Mouse (Mus musculus): ENCODE measurements around the gene Slc5a8. TPM values are rescaled to one million over a fixed set of nuclear protein-coding genes. Genes with fewer than 3 reads are reported as not detected.
A peak's percentile ranks its signal among the peaks of the same experiment; 100 is the strongest.

Gene Slc5a8
- polyA plus RNA-seq, 1 experiment from 2014 or later, result 2.2 TPM

GRCm38 (mm10) chr10:88883721-88884120, 2.1 kb upstream of the Slc5a8 start:
- no peak overlapping the region for H3K4me2 ChIP-seq (ENCODE audit: low read depth, low read length)
- H3K4me1 ChIP-seq (ENCODE audit: control insufficient read depth, insufficient read depth, low read length), result no peaks in the 10 kb centered on the region
- no peaks in the 10 kb centered on the region for H3K36me3 ChIP-seq (ENCODE audit: control insufficient read depth, insufficient read depth, low read length)
- H3K4me3 ChIP-seq (ENCODE audit: low read length), result no peak overlapping the region
- peaks cover 27% of the 10 kb centered on the region for H3K27me3 ChIP-seq (replicated peaks; ENCODE audit: control insufficient read depth, insufficient read depth, low read length)
- 81% methylated on average over 2 of the region's 2 CpGs for WGBS
- no peak overlapping the region for H3K27ac ChIP-seq (ENCODE audit: low read length)
- H3K9me3 ChIP-seq (ENCODE audit: control insufficient read depth, low read length), result no peaks in the 10 kb centered on the region
- H3K9ac ChIP-seq (ENCODE audit: low read depth, low read length), result no peak overlapping the region
- no peak for ATAC-seq

- no peak overlapping the region for H3K4me3 ChIP-seq (ENCODE audit: low read length)
- H3K9ac ChIP-seq (ENCODE audit: low read depth, low read length), result no peak overlapping the region
- no peaks in the 10 kb centered on the region for H3K9me3 ChIP-seq (ENCODE audit: control insufficient read depth, low read length)
- no peak overlapping the region for H3K27ac ChIP-seq (ENCODE audit: low read length)
- no peaks in the 10 kb centered on the region for H3K36me3 ChIP-seq (ENCODE audit: control insufficient read depth, insufficient read depth, low read length)
- no peaks in the 10 kb centered on the region for H3K4me1 ChIP-seq (ENCODE audit: control insufficient read depth, insufficient read depth, low read length)
- 72% methylated on average over 6 of the region's 6 CpGs for WGBS
- H3K4me2 ChIP-seq (ENCODE audit: low read depth, low read length), result no peak overlapping the region
- ATAC-seq, result no peak
- peaks cover 27% of the 10 kb centered on the region for H3K27me3 ChIP-seq (replicated peaks; ENCODE audit: control insufficient read depth, insufficient read depth, low read length)
Observed at GRCm38 (mm10) chr10:88884836-88885235, 956 bp upstream of the Slc5a8 start.

- Histone ChIP-seq H3K4me3 (ENCODE audit: low read length) (peak overlapping the region; percentile 39), H3K36me3 (ENCODE audit: control insufficient read depth, insufficient read depth, low read length) (no peaks in the 10 kb centered on the region), H3K27ac (ENCODE audit: low read length) (no peak overlapping the region), H3K4me1 (ENCODE audit: control insufficient read depth, insufficient read depth, low read length) (no peaks in the 10 kb centered on the region), H3K4me2 (ENCODE audit: low read depth, low read length) (peak overlapping the region; percentile 48), H3K27me3 (replicated peaks; ENCODE audit: control insufficient read depth, insufficient read depth, low read length) (peaks cover 27% of the 10 kb centered on the region), H3K9me3 (ENCODE audit: control insufficient read depth, low read length) (no peaks in the 10 kb centered on the region), H3K9ac (ENCODE audit: low read depth, low read length) (no peak overlapping the region)
- ATAC-seq, result peak; percentile 48
- 3% methylated on average over 32 of the region's 32 CpGs for WGBS
Observed at GRCm38 (mm10) chr10:88886114-88886513, 322 bp downstream of the Slc5a8 start.

- no peak overlapping the region for H3K4me2 ChIP-seq (ENCODE audit: low read depth, low read length)
- WGBS, result 73% methylated on average over 2 of the region's 2 CpGs
- H3K4me1 ChIP-seq (ENCODE audit: control insufficient read depth, insufficient read depth, low read length), result no peaks in the 10 kb centered on the region
- H3K27ac ChIP-seq (ENCODE audit: low read length), result no peak overlapping the region
- no peak overlapping the region for H3K9ac ChIP-seq (ENCODE audit: low read depth, low read length)
- H3K36me3 ChIP-seq (ENCODE audit: control insufficient read depth, insufficient read depth, low read length), result no peaks in the 10 kb centered on the region
- H3K4me3 ChIP-seq (ENCODE audit: low read length), result no peak overlapping the region
- H3K27me3 ChIP-seq (replicated peaks; ENCODE audit: control insufficient read depth, insufficient read depth, low read length), result peaks cover 27% of the 10 kb centered on the region
- no peaks in the 10 kb centered on the region for H3K9me3 ChIP-seq (ENCODE audit: control insufficient read depth, low read length)
- ATAC-seq, result no peak
Observed at GRCm38 (mm10) chr10:88888376-88888775, 2.6 kb downstream of the Slc5a8 start.

GRCm38 (mm10) chr10:88891410-88891809, 5.6 kb downstream of the Slc5a8 start:
- no peak for ATAC-seq
- H3K9ac ChIP-seq (ENCODE audit: low read depth, low read length), result no peak overlapping the region
- H3K4me3 ChIP-seq (ENCODE audit: low read length), result no peak overlapping the region
- H3K27ac ChIP-seq (ENCODE audit: low read length), result no peak overlapping the region
- no peaks in the 10 kb centered on the region for H3K9me3 ChIP-seq (ENCODE audit: control insufficient read depth, low read length)
- 77% methylated on average over 7 of the region's 7 CpGs for WGBS
- H3K4me1 ChIP-seq (ENCODE audit: control insufficient read depth, insufficient read depth, low read length), result no peaks in the 10 kb centered on the region
- H3K36me3 ChIP-seq (ENCODE audit: control insufficient read depth, insufficient read depth, low read length), result no peaks in the 10 kb centered on the region
- H3K4me2 ChIP-seq (ENCODE audit: low read depth, low read length), result no peak overlapping the region
- peaks cover 13% of the 10 kb centered on the region for H3K27me3 ChIP-seq (replicated peaks; ENCODE audit: control insufficient read depth, insufficient read depth, low read length)

- Histone ChIP-seq H3K9me3 (ENCODE audit: control insufficient read depth, low read length) (no peaks in the 10 kb centered on the region), H3K27me3 (replicated peaks; ENCODE audit: control insufficient read depth, insufficient read depth, low read length) (peaks cover 4% of the 10 kb centered on the region; the same call in 1 of the 2 replicates), H3K9ac (ENCODE audit: low read depth, low read length) (no peak overlapping the region), H3K4me3 (ENCODE audit: low read length) (no peak overlapping the region), H3K4me1 (ENCODE audit: control insufficient read depth, insufficient read depth, low read length) (no peaks in the 10 kb centered on the region), H3K36me3 (ENCODE audit: control insufficient read depth, insufficient read depth, low read length) (no peaks in the 10 kb centered on the region), H3K27ac (ENCODE audit: low read length) (no peak overlapping the region), H3K4me2 (ENCODE audit: low read depth, low read length) (no peak overlapping the region)
- WGBS, result 81% methylated on average over 8 of the region's 8 CpGs
- ATAC-seq, result no peak
Observed at GRCm38 (mm10) chr10:88892560-88893087, 6.8 kb downstream of the Slc5a8 start.

GRCm38 (mm10) chr10:88897032-88897431, 11.2 kb downstream of the Slc5a8 start:
- Histone ChIP-seq H3K4me2 (ENCODE audit: low read depth, low read length) (no peak overlapping the region), H3K27ac (ENCODE audit: low read length) (no peak overlapping the region), H3K9ac (ENCODE audit: low read depth, low read length) (no peak overlapping the region), H3K36me3 (ENCODE audit: control insufficient read depth, insufficient read depth, low read length) (no peaks in the 10 kb centered on the region), H3K27me3 (replicated peaks; ENCODE audit: control insufficient read depth, insufficient read depth, low read length) (no peaks in the 10 kb centered on the region), H3K4me1 (ENCODE audit: control insufficient read depth, insufficient read depth, low read length) (no peaks in the 10 kb centered on the region), H3K4me3 (ENCODE audit: low read length) (no peak overlapping the region), H3K9me3 (ENCODE audit: control insufficient read depth, low read length) (no peaks in the 10 kb centered on the region)
- WGBS, result 73% methylated on average over 6 of the region's 6 CpGs
- peak; percentile 44; the same call in 1 of the 2 replicates for ATAC-seq

GRCm38 (mm10) chr10:88949649-88950296, 64.0 kb downstream of the Slc5a8 start:
- ATAC-seq, result peak; percentile 99
- H3K27me3 ChIP-seq (replicated peaks; ENCODE audit: control insufficient read depth, insufficient read depth, low read length), result no peaks in the 10 kb centered on the region
- no peak overlapping the region for H3K4me2 ChIP-seq (ENCODE audit: low read depth, low read length)
- H3K4me3 ChIP-seq (ENCODE audit: low read length), result no peak overlapping the region
- H3K36me3 ChIP-seq (ENCODE audit: control insufficient read depth, insufficient read depth, low read length), result no peaks in the 10 kb centered on the region
- 84% methylated on average over 12 of the region's 12 CpGs for WGBS
- H3K4me1 ChIP-seq (ENCODE audit: control insufficient read depth, insufficient read depth, low read length), result no peaks in the 10 kb centered on the region; the same call in 1 of the 2 replicates
- H3K9ac ChIP-seq (ENCODE audit: low read depth, low read length), result no peak overlapping the region
- no peaks in the 10 kb centered on the region for H3K9me3 ChIP-seq (ENCODE audit: control insufficient read depth, low read length)
- peak overlapping the region; percentile 65 for H3K27ac ChIP-seq (ENCODE audit: low read length)

- WGBS, result 67% methylated on average over 4 of the region's 4 CpGs
- Histone ChIP-seq H3K27me3 (replicated peaks; ENCODE audit: control insufficient read depth, insufficient read depth, low read length) (no peaks in the 10 kb centered on the region), H3K9me3 (ENCODE audit: control insufficient read depth, low read length) (no peaks in the 10 kb centered on the region), H3K36me3 (ENCODE audit: control insufficient read depth, insufficient read depth, low read length) (no peaks in the 10 kb centered on the region), H3K4me1 (ENCODE audit: control insufficient read depth, insufficient read depth, low read length) (no peaks in the 10 kb centered on the region; the same call in 1 of the 2 replicates), H3K4me3 (ENCODE audit: low read length) (no peak overlapping the region), H3K27ac (ENCODE audit: low read length) (peak overlapping the region; percentile 65), H3K4me2 (ENCODE audit: low read depth, low read length) (no peak overlapping the region), H3K9ac (ENCODE audit: low read depth, low read length) (no peak overlapping the region)
- peak; percentile 82 for ATAC-seq
Observed at GRCm38 (mm10) chr10:88950297-88950653, 64.5 kb downstream of the Slc5a8 start.

GRCm38 (mm10) chr10:88960791-88961190, 75.0 kb downstream of the Slc5a8 start:
- Histone ChIP-seq H3K4me3 (ENCODE audit: low read length) (no peak overlapping the region), H3K9ac (ENCODE audit: low read depth, low read length) (no peak overlapping the region), H3K4me1 (ENCODE audit: control insufficient read depth, insufficient read depth, low read length) (no peaks in the 10 kb centered on the region), H3K4me2 (ENCODE audit: low read depth, low read length) (no peak overlapping the region), H3K9me3 (ENCODE audit: control insufficient read depth, low read length) (no peaks in the 10 kb centered on the region), H3K27ac (ENCODE audit: low read length) (no peak overlapping the region), H3K36me3 (ENCODE audit: control insufficient read depth, insufficient read depth, low read length) (no peaks in the 10 kb centered on the region), H3K27me3 (replicated peaks; ENCODE audit: control insufficient read depth, insufficient read depth, low read length) (no peaks in the 10 kb centered on the region)
- ATAC-seq, result no peak
- 79% methylated on average over 5 of the region's 5 CpGs for WGBS

Data from intestine, embryonic 16.5 days (tissue).